Mouse (Mus musculus): Measurements from ENCODE around the gene Clec10a.

The Clec10a gene

DNA sequence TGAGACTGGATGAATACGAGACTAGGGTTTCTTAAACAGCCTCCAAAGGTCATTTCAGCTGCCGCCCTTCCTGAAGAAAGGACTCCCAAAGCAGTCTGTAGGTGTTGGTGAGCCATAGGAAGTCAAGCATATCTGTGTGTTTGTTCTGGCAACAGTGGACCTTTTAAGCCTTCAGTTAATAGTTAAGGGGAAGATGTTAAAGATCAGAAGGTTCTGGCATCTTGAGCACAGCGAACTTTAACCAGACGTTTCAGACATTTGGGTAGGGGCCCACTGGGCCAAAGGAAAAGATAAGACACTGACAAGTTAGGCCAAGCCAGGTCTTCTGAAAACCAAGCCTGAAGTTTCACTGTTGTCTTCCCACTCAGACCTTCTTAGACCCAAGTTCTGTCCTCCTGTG lies 62.0 kb downstream of the Clec10a start:
- DNase-seq (ENCODE audit: low read depth, low spot score): no peak

DNA sequence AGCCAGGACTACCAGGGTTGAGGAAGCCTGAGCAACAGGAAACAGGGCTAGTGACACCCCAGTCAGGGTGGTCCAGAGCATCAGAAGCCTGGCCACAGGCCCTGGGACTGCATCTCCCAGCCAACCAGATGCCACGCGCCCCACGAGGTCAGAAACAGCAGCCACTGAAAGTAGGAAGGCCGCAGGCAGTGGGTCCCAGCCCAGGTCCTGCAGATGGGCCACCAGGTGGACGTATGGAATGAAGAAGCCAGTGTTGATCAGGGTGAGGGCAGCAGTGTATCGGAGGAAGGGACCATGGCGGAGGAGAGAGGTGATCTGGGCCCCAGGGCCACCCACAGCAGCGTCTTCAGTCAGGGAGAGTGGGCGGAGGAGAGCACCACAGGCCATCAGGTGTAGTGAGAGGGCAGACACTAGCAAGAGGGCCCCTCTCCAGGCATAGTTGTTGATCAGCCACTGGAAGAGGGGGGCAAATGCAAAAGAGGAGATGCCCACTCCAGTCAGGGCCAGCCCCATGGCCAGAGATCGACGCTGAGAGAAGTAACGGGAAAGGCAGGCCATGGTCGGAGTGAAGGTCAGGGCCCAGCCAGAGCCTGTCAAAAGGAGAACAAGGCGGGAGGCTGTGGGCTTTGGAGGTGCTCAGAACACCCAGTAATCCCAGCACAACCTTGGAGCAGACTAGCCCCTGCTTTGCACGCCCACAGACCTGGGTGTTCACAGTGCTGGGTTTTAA lies 62.9 kb downstream of the Clec10a start:
- DNase-seq (ENCODE audit: low read depth, low spot score): no peak

DNA sequence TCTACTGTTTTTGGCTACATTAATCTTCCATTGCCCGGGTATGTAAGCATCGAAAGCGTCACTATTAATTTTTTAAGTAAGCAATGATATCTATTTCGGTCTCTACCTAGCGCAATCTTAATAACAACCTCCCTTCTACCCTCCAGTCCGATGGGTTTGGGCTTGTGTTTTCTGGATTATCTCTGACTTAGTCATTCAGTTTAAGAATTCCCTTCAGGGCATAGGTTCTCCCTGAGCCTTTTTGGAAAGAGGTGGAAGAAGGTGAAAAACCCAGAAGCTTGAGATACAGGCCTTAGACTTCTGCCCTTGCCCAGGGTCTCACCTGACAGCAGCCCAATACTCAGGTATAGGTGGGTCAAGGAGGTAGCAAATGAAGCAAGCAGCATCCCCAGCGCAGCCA lies 63.9 kb downstream of the Clec10a start:
- no peak for DNase-seq (ENCODE audit: low read depth, low spot score)

DNA sequence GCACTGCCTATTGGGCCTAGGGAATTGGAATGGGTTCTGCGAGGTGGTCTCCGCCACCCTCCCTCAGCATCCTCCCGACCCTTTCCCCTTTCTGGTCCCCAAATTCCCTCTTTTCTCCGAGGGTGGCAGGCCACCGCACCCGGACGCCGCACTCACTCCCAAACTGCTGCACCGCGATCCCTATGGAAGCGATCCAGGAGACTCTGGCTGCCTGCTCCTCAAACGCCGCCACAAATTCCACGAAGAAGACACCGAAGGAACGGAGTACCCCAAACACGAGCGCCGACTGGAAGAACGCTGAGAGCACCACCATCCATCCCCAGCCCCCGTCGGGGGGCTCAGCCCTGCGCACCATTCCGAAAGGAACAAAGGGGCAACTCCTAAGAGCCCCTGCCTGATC lies 64.3 kb downstream of the Clec10a start:
- DNase-seq (ENCODE audit: low read depth, low spot score): no peak

All from telencephalon, adult 2 months (tissue).